8 mouse cellular contexts compared by ENCODE assay signal in genomic region chr12:112130161-112130860, GRCm38 (mm10). TPM values are rescaled to one million over a fixed set of nuclear protein-coding genes. Genes with fewer than 3 reads are reported as not detected.
DNase-seq lines count a peak whose midpoint lies in the region; ATAC-seq and TF ChIP-seq lines count a peak whose summit lies in the region.

No protein-coding gene starts in this region.

- H3K36me3 ChIP-seq in embryonic facial prominence, embryonic 13.5 days: no peaks in the 10 kb centered on the region
- H3K36me3 ChIP-seq in macrophage (ENCODE audit: inconsistent target): no peaks in the 10 kb centered on the region
- no peaks in the 10 kb centered on the region for H3K36me3 ChIP-seq in small intestine, adult 2 months (ENCODE audit: control insufficient read depth, insufficient read depth, low read length)

- TF ChIP-seq POLR2A in small intestine, adult 2 months (IDR thresholded peaks at IDR 0.05; ENCODE audit: low read depth, low read length): peak; percentile 73

- H3K4me1 ChIP-seq in embryonic facial prominence, embryonic 13.5 days: peaks cover 23% of the 10 kb centered on the region
- peaks cover 56% of the 10 kb centered on the region for H3K4me1 ChIP-seq in small intestine, adult 2 months (ENCODE audit: control insufficient read depth, insufficient read depth, insufficient read length, low read length)

- H3K9ac ChIP-seq in embryonic facial prominence, embryonic 13.5 days: peak overlapping the region; percentile 81

- DNase-seq in heart, adult 11 months: peak; percentile 97
- DNase-seq in heart, adult 8-10 months (ENCODE audit: low spot score): no peak
- DNase-seq in heart, postnatal 10 days: peak; percentile 56 to 67
- peak; percentile 90 to 95 for DNase-seq in kidney, postnatal 25 days

- H3K9me3 ChIP-seq in embryonic facial prominence, embryonic 13.5 days: no peaks in the 10 kb centered on the region

- peaks cover 41% of the 10 kb centered on the region for H3K27me3 ChIP-seq in embryonic facial prominence, embryonic 13.5 days
- H3K27me3 ChIP-seq in small intestine, adult 2 months (ENCODE audit: control insufficient read depth, insufficient read depth, low read length): no peaks in the 10 kb centered on the region

- peak overlapping the region; percentile 92 for H3K4me2 ChIP-seq in embryonic facial prominence, embryonic 13.5 days

- ATAC-seq in embryonic facial prominence, embryonic 13.5 days (ENCODE audit: insufficient number of reproducible peaks, insufficient read depth, low FRiP score, low TSS enrichment, low read depth): peak; percentile 32; the same call in 1 of the 2 replicates
- ATAC-seq in cerebellum, adult (ENCODE audit: insufficient number of reproducible peaks, low FRiP score, low TSS enrichment): no peak

- no peak for TF ChIP-seq CTCF in small intestine, adult 2 months (IDR thresholded peaks at IDR 0.05; ENCODE audit: extremely low read depth, insufficient read length, insufficient replicate concordance, low read depth, low read length)

- under 1% methylated on average over 70 of the region's 79 CpGs for WGBS in embryonic facial prominence, embryonic 13.5 days
- 1% methylated on average over 64 of the region's 79 CpGs for WGBS in macrophage (ENCODE audit: missing documents)
- 1% methylated on average over 79 of the region's 79 CpGs for WGBS in small intestine, adult 2 months

- H3K79me2 ChIP-seq in macrophage (ENCODE audit: inconsistent target): no peaks in the 10 kb centered on the region

- H3K4me3 ChIP-seq in embryonic facial prominence, embryonic 13.5 days: peak overlapping the region; percentile 71
- peak overlapping the region; percentile 16; the same call in 1 of the 2 replicates for H3K4me3 ChIP-seq in macrophage (ENCODE audit: inconsistent target)
- peak overlapping the region; percentile 70 for H3K4me3 ChIP-seq in small intestine, adult 2 months (ENCODE audit: low read depth, low read length)

- intact Hi-C loops in heart, postnatal 10 days (cut with DNase I): no loop called here

- peak overlapping the region; percentile 78 for H3K27ac ChIP-seq in embryonic facial prominence, embryonic 13.5 days
- no peak overlapping the region for H3K27ac ChIP-seq in macrophage
- H3K27ac ChIP-seq in small intestine, adult 2 months (ENCODE audit: insufficient read depth, low read depth, low read length): peak overlapping the region; percentile 98

RNA-seq across cellular contexts. Expression of gene Kif26a, which starts 15.7 kb away (rescaled TPM):
- total RNA-seq in heart, adult 8-10 months (2022): 10 to 100 TPM in 3 of 4 experiments, 1 to 10 TPM in 1; 9.2 to 13.4 (median 12.3) TPM
- polyA plus RNA-seq in embryonic facial prominence, embryonic 13.5 days (2015; fragmentation: Nextera tagmentation; extraction: Ambion mirVana): 6.9 and 7.2 TPM in 2 replicates
- total RNA-seq in heart, postnatal 10 days (2021): 10 to 100 TPM; 33.4 to 33.5 TPM
- total RNA-seq in macrophage (2018; cell fraction: chromatin; rRNA removed): not detected
- total RNA-seq in macrophage (2018; cell fraction: cytosol; rRNA removed): not detected
- total RNA-seq in macrophage (2018; cell fraction: nucleus; rRNA removed): under 1 TPM in 1 of 26 experiments, not detected in 25; 0.10 TPM
- not detected in 3 replicates for polyA plus RNA-seq in macrophage (2018)
- 2.1 and 2.7 TPM in 2 replicates for polyA plus RNA-seq in small intestine, adult 2 months (2012; rRNA removed)

RNA-seq across cellular contexts. Expression of gene Aspg, which starts 23.8 kb away (rescaled TPM):
- under 1 TPM in 2 of 4 experiments, not detected in 2; 0.44 to 0.62 TPM for total RNA-seq in heart, adult 8-10 months (2022)
- 0.60 and 1.1 TPM in 2 replicates for polyA plus RNA-seq in embryonic facial prominence, embryonic 13.5 days (2015; fragmentation: Nextera tagmentation; extraction: Ambion mirVana)
- total RNA-seq in heart, postnatal 10 days (2021): 1 to 10 TPM; 1.5 to 2.9 TPM
- total RNA-seq in macrophage (2018; cell fraction: chromatin; rRNA removed): not detected
- total RNA-seq in macrophage (2018; cell fraction: cytosol; rRNA removed): not detected
- total RNA-seq in macrophage (2018; cell fraction: nucleus; rRNA removed): not detected
- not detected in 3 replicates for polyA plus RNA-seq in macrophage (2018)
- 2.4 and 14.5 TPM in 2 replicates for polyA plus RNA-seq in small intestine, adult 2 months (2012; rRNA removed)

Comparison
In these comparisons a context has a peak if more than half of its experiments do, and no peak if none do; other contexts are left out.
1. H3K4me3 ChIP-seq: peak in every context shown above with its lines; median percentile 71 in embryonic facial prominence, embryonic 13.5 days; 70 in small intestine, adult 2 months; 16 in macrophage.